Mouse (Mus musculus) cerebellum, adult 2 months (tissue): ENCODE measurements at regions not wholly inside any gene's neighbourhood (a gene's known extent, or its start where the extent isn't known, plus 50 kb on each side); places are given as distances from the start of the nearest gene placed in this dataset.

Experiments used
- CTCF ChIP-seq: fragments of 200-500 bp; IDR thresholded peaks from 2 replicates; pipeline ENCODE4 v1.5.1; 2011; ENCODE audit warnings: low read depth, mild to moderate bottlenecking, control low read depth, low read length, moderate library complexity, borderline replicate concordance; ENCODE audit not compliant: insufficient read depth
- POLR2A ChIP-seq: fragments of 200-500 bp; IDR thresholded peaks from 2 replicates; pipeline ENCODE4 v1.6.1; 2011; ENCODE audit warnings: low read length, control low read depth, borderline replicate concordance; ENCODE audit not compliant: insufficient read depth

- no peak for TF ChIP-seq POLR2A
- no peak for TF ChIP-seq CTCF
Measured at GRCm38 (mm10) chr13:15853022-15853566, 158.6 kb upstream of the Inhba start.
